Mouse (Mus musculus) natural killer cell, adult 2 months (primary cell): ENCODE data around the gene H2-Q6.
"Not testable (repeated sequence)": the region's sequence is repeated elsewhere in the genome, so short reads cannot be mapped to it uniquely, and the experiment has no call there.

ENCODE experiments used
- DNase-seq, 2 experiments: peaks; one replicate each; pipeline ENCODE4 v3.0.0; 2022; ENCODE audit warnings: low spot score in 2 of 2

The H2-Q6 gene

DNA sequence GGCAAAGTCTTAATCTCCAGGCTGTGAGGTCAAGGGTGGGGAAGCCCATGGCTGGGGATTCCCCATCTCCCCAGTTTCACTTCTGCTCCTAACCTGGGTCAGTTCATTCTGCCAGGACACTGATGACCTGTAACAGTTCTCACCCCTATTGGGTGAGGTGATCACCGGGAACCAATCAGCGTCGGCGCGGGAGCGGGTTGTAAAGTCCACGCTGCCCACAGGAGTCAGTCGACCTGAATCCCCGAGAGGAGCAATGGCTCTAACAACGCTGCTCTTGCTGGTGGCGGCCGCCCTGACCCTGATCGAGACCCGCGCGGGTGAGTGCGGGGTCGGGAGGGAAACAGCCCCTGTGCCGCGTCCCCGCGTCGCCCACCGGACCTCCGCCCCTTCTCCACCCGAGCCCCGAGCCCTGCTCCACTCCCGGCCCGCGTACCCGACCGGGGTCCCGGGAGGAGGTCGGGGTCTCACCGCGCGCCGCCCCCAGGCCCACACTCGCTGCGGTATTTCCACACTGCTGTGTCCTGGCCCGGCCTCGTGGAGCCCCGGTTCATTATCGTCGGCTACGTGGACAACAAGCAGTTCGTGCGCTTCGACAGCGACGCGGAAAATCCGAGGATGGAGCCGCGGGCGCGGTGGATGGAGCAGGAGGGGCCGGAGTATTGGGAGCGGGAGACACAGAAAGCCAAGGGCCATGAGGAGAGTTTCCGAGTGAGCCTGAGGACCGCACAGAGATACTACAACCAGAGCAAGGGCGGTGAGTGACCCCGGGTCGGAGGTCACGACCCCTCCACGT lies at the start of gene H2-Q6:
TSS of gene H2-Q6 (plus strand) at position 227 of the 793 bp plus-strand sequence.
- peak; percentile 93 to 96 for DNase-seq

GRCm38 (mm10) chr17:35379369-35379728 lies 45.3 kb upstream of the H2-Q6 start, which contains the start of gene H2-Q4:
TSS of gene H2-Q4 (plus strand) at chr17:35379617.
- peak; percentile 98 for DNase-seq

- peak; percentile 49 to 54 for DNase-seq
Measured at GRCm38 (mm10) chr17:35379729-35380451, 44.8 kb upstream of the H2-Q6 start.

DNA sequence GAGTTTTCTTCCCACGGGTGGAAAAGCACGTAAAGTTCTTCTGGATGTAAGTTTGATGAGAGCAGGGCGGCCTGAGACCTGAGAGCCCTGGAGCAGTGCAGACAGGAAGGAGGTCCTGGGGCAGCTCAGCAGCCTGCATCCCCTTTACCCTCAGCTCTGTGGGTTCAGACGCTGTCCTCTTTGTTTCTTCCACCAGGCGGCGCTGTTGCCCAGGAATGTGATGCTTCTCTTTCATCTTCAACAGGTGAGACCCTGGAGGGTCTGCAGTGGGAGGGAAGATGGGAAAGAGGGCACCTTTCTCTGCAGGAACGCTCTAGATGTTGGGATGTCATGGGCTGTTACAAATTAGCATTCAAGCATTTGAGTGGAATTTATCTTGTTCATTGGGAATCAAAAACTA lies 34.9 kb upstream of the H2-Q6 start:
- DNase-seq = peak; percentile 60 to 73

DNA sequence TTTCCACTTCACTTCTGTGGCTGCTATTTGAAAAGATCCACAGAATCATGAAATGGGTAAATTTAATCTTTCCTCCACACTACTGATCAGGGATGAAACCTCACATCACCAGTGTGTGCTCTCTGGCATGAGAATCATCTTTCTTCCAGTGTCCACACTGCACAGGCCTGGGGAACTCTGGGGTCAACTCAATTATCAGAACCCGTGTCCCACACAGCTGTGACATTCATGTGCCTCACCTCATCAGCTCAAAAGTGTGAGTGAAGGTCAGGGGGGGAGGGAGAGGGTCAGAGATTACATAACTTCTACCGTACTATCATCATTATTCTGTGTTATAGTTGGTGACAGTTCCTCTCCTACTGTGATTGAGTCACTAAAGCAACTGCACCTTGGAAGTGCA lies 32.0 kb upstream of the H2-Q6 start:
- DNase-seq = peak; percentile 12 to 57

DNA sequence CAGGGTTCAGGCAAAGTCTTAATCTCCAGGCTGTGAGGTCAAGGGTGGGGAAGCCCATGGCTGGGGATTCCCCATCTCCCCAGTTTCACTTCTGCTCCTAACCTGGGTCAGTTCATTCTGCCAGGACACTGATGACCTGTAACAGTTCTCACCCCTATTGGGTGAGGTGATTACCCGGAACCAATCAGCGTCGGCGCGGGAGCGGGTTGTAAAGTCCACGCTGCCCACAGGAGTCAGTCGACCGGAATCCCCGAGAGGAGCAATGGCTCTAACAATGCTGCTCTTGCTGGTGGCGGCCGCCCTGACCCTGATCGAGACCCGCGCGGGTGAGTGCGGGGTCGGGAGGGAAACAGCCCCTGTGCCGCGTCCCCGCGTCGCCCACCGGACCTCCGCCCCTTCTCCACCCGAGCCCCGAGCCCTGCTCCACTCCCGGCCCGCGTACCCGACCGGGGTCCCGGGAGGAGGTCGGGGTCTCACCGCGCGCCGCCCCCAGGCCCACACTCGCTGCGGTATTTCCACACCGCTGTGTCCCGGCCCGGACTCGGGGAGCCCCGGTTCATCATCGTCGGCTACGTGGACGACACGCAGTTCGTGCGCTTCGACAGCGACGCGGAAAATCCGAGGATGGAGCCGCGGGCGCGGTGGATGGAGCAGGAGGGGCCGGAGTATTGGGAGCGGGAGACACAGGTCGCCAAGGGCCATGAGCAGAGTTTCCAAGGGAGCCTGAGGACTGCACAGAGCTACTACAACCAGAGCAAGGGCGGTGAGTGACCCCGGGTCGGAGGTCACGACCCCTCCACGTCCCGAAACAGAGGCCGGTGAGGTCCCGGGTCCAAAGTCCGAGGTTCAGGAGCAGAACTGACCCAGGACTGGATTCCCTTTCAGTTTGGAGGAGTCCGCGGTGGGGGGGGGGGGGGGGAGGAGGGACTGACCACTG lies 30.5 kb upstream of the H2-Q6 start:
- peak; percentile 73 to 76 for DNase-seq

DNA sequence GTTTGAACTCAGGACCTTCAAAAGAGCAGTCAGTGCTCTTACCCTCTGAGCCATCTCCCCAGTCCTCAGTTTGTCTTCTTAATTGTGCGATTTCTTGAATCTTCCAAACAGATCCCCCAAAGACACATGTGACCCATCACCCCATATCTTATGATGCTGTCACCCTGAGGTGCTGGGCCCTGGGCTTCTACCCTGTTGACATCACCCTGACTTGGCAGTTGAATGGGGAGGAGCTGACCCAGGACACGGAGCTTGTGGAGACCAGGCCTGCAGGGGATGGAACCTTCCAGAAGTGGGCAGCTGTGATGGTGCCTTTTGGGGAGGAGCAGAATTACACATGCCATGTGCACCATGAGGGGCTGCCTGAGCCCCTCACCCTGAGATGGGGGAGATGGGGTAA lies 27.7 kb upstream of the H2-Q6 start:
- DNase-seq = not testable (repeated sequence)

- DNase-seq = not testable (repeated sequence)
Measured at GRCm38 (mm10) chr17:35413057-35413456, 11.6 kb upstream of the H2-Q6 start.

GRCm38 (mm10) chr17:35415273-35416129 lies 9.1 kb upstream of the H2-Q6 start:
- DNase-seq = not testable (repeated sequence)

- DNase-seq = no peak
Measured at GRCm38 (mm10) chr17:35418772-35419171, 5.9 kb upstream of the H2-Q6 start.

DNA sequence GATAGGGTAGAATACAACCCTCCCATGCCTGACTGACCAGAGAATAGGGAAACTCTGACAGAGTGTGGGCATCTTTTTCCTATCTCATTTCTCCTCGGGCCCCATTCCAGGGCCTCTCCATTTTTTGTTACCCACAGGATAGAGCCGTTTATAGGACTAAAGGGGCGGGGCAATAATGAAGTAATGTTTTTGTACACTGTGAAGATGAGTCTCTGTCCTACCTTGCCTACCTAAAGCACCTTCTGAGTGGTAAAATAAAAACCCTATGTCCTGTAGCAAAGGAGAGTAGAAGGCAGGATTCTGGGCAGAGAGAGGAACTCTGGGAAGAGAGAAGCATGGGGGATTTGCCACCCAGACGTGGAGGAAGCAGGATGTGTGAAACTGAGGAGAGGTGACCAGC lies 5.1 kb upstream of the H2-Q6 start:
- not testable (repeated sequence) for DNase-seq

DNA sequence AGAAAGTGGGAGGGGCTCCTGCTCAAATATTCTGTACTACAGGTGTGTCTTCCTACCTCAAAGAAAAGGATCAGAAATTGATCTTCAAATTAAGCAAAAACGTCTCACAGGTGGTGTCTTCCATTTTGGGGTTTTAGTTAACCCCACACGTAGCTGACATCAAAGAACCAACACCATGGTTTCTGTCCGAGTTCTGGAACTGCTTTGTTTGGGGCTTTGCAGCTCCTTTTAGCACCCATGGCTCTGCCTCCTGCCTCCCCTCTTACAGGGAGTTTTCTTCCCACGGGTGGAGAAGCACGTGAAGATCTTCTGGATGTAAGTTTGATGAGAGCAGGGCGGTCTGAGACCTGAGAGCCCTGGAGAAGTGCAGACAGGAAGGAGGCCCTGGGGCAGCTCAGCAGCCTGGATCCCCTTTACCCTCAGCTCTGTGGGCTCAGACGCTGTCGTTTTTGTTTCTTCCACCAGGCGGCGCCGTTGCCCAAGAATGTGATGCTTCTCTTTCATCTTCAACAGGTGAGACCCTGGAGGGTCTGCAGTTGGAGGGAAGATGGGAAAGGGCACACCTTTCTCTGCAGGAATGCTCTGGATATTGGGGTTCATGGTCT lies 4.3 kb upstream of the H2-Q6 start:
- DNase-seq = peak; percentile 58 to 71

GRCm38 (mm10) chr17:35421331-35421730 lies 3.3 kb upstream of the H2-Q6 start:
- not testable (repeated sequence) for DNase-seq

- DNase-seq = not testable (repeated sequence)
Measured at GRCm38 (mm10) chr17:35422360-35422759, 2.3 kb upstream of the H2-Q6 start.

GRCm38 (mm10) chr17:35423131-35423810 lies 1.4 kb upstream of the H2-Q6 start:
- DNase-seq = peak; percentile 70 to 83

- not testable (repeated sequence) for DNase-seq
Measured at GRCm38 (mm10) chr17:35424106-35424505, 544 bp upstream of the H2-Q6 start.

DNA sequence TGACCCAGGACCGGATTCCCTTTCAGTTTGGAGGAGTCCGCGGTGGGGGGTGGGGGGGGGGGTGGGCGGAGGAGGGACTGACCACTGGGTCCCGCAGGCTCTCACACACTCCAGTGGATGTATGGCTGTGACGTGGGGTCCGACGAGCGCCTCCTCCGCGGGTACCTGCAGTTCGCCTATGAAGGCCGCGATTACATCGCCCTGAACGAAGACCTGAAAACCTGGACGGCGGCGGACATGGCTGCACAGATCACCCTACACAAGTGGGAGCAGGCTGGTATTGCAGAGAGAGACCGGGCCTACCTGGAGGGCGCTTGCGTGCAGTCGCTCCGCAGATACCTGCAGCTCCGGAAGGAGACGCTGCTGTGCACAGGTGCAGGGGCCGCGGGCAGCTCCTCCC lies 824 bp downstream of the H2-Q6 start:
- peak in 1 of 2 experiments; percentile 55 for DNase-seq

GRCm38 (mm10) chr17:35428883-35429282 lies 4.2 kb downstream of the H2-Q6 start:
- not testable (repeated sequence) for DNase-seq

DNA sequence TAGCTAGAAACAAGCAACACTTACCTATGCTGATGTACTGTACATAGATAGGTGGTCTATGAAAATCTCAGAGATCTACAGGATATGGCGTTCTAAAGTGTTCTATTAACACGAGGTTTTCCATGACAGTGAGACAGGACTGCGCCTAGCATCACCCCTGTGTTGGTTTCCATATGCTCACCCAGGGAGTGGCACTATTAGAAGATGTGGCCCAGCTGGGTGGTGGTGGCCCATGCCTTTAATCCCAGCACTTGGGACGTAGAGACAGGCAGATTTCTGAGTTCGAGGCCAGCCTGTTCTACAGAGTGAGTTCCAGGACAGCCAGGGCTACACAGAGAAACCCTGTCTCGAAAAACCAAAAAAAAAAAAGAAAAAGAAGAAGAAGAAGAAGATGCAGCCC lies 6.0 kb downstream of the H2-Q6 start:
- not testable (repeated sequence) for DNase-seq

GRCm38 (mm10) chr17:35432167-35432566 lies 7.5 kb downstream of the H2-Q6 start:
- not testable (repeated sequence) for DNase-seq
